Mouse (Mus musculus): ENCODE data around the gene Abcg4. TPM values are rescaled to one million over a fixed set of nuclear protein-coding genes. Genes with fewer than 3 reads are reported as not detected.

The Abcg4 gene
- 3.1 and 3.2 TPM in 2 replicates for polyA plus RNA-seq (2012; rRNA removed)

DNA sequence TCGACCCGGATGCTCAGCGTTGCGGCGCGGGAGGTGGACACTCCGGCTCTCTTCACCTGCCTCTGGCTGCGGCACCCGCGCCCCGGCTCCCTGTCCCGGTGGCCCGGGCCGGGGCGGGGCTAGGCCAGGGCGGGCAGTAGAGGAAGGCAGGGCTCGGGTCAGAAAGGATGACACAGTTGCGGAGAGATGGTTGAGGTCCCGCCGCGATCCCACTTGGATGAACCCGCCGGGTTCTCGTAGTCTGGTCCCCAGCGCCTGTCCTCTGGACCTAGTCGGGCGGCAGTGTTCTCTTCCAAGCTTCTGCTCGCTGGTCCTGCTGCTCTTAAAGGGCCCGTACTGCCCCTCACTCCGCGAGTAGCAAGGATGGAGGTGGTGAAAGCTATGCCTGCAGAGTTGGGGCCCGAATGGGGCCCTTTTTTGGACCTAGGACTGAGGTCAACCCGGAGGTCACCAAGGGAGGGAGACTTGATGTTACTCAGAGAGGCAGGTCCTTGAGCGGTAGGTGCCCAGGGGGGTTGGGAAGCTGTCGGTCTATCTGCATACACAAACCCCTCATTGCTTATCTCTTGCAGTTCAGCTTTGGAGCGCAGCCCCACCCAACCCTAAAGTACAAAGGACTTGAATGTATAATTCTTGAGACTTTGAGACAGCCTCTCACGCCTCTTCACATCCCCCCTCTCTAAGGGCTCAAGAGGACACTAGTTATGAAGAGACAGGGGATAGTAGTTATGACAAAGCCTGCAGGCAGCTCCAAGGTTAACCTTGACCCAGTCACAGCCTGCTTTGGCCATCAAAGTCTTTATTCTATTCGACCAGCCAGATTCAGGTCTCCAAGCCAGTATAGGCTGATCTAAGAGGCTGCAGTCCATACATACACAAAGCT lies at the start of gene Abcg4:
TSS of gene Abcg4 (minus strand) at position 540 of the 883 bp plus-strand sequence.

DNA sequence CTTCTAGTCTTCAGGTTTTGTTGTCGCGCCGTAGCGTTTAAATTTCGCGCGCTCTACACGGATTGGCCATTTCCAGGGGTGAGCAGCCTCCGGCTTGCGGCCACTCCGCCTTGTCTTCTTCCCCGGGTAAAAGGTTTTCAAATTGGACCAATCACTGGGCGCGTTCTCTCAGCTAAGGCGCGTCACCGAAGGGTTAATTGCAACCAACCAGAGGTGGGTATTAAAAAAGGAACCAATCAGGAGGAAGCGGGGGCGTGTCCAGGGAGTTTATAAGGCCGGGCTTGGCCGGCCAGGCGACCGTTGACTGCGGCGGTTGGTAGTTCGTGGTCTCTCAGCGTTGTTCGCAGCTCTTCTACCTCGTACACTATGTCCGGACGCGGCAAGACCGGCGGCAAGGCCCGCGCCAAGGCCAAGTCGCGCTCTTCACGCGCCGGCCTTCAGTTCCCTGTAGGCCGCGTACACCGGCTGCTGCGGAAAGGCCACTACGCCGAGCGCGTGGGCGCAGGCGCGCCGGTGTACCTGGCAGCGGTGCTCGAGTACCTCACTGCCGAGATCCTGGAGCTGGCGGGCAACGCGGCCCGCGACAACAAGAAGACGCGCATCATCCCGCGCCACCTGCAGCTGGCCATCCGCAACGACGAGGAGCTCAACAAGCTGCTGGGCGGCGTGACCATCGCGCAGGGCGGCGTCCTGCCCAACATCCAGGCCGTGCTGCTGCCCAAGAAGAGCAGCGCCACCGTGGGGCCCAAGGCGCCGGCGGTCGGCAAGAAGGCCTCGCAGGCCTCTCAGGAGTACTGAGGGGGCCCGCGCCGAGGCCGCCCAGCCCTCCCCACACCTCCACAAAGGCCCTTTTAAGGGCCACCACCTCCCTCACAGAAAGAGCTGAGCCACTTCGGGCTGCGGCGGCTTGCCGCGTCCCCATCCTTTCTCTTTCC lies 46.2 kb upstream of the Abcg4 start, which contains the start of gene H2afx:
TSS of gene H2afx (plus strand) at position 299 of the 935 bp plus-strand sequence.

DNA sequence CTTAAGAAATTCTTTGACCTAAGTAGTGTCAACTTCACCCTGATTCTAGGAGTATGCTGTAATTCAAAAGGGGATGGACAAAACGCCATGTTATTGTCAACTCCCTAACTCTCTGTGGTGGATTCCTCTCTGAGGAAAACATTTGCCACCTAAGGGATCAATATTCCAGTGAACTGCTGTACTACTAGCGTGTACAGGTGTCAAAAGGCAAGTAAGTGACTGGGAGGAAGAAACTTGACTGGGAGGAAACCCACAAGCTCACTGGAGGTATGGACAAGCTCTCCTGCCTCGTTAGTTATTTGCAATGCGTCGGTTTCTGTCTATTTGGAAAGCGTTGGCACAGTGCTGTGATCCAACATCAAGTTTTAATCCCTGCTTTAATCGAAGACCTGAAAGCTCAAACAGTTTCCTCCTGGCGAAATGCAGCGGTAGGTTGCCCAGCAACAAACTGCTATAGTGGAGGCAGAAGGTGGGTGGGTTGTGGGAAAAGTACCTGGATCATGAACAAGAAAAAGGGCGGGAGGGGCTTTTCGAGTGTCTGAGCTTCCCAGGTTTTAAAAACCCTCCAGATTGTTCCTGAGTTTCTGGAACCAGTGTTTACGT lies 37.5 kb upstream of the Abcg4 start, which contains the start of gene Dpagt1:
TSS of gene Dpagt1 (plus strand) at position 252 of the 603 bp plus-strand sequence.

DNA sequence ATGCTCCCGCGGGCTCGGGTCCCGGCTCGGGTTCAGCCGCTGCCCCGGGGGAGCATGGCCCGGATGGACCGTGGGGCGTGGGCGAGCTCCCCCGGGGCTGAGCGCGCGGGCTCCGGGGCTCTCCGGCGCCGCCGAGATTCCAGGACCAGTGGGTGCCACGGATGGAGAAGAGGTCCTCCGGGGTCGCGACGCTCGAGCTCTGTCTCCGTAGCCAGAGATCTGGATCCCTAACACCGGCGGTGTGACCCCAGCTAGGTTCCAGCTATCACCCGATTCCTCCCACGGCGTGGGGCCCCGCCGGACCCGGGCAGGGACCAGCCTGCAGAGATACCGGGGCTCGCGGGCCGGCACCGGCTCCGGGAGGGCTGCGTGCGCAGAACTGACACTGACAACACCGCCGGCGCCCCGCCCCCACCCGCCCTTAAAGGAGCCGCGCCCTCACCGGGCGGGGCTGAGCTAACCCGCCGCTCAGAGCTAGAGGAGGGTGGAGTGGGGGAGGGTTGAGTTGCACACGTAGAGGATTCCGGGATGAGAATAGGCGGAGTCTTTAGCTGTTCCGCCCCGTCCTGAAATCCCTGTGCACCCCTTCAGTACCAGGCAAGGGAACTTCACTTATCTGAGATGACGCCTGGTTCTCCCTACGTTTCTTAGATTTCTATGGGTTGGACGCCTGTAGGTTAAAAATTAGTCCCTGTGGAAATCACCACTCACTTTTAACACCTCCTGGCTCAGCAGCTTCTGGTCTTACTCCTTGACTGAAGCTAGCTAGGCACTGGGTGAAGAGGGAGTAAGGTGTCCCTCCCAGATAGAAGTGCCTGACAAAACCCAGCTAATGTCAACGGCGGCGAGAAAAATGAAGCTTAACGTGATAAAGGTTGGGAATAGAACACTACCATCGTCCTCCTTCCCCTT lies 31.7 kb upstream of the Abcg4 start, which contains the start of gene C2cd2l:
TSS of gene C2cd2l (minus strand) at position 399 of the 912 bp plus-strand sequence.

DNA sequence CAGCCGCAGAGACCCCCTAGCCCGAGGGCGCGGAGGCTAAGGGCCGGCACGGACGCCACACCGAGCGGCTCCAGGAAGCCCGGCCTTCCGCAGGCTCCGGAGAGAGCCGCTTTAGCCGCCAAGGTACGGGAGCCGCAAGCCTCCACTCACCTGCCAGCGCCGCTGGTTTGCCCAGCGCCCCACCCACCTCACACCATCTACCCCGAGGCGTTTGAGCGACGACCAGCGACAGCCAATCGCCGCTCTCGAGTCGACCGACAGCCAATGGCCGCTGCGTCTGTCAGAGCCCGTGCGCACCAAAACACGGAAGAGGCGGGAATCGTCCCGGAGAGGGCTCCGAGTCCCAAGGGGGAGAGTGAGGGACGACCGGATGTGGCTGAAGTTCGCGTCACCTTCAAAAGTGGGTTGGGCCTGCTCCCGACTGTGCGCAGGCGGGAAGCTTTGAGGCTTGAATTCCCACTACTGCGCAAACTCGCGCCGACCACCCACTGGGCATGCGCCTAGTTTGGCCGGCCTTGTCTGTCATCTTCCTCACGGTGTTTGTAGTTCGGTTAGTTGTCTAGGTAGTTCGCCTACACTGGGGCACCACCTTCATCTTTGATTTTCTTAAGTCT lies 17.2 kb upstream of the Abcg4 start, which contains the start of gene Hinfp:
TSS of gene Hinfp (minus strand) at position 206 of the 614 bp plus-strand sequence.

DNA sequence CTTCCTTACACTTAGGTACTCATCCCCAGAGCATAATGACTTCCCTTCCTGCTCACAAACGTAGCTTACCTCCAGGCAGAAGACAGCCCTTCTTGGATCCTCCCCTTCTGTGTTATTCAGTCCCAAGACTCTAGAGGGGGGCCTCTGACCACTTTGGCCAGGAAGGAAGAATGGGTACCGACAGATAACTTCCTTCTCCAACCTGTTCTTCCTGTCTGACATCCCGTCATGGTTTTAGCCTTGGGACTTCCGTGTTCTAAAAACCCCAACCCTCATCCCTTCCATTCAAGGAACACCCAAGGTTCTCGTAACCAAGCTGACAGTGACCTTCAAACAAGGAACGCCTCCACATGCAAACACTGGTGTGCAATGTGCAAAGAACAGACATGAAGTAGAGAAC lies 20.0 kb downstream of the Abcg4 start, which contains the start of gene Nlrx1:
TSS of gene Nlrx1 (minus strand) at position 168 of the 400 bp plus-strand sequence.

DNA sequence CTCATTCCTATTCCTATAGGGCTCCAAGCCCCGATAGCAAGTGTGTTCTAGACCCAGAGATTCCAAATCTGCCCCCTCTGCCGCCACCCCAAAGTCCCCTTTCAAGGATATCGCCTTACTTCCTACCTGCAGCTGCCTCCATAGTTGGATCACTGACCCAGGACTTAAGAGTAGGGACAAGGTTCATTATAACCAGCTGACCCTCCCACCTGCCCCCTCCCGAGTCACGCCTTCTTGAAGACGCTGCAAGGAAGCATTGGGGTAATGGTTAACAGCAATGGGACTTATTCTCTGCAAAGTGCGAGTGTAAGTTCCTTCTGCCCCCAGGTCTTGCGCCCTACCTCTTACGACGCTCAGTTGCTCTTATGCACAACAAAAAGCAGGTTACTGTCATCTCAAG lies 37.1 kb downstream of the Abcg4 start, which contains the start of gene Pdzd3:
TSS of gene Pdzd3 (minus strand) at position 158 of the 400 bp plus-strand sequence.

DNA sequence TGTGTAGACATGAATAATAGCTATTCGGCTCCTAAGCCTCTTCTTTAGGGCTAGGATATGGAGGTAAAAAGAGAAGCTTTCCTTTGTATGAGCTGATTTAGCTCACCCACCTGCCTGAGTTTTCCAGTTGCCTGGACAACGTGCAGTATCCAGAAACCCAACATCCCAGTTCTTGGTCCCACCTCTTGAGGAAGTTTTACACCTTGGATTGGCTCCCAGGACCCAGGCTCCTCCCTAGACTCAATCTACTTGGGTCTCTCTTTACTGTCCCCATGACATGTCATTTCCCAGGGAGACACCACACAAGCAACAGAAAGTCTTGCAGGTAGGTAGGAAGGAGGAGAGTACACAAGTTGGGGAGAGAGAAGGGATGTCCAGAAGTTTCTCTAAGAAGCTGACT lies 48.0 kb downstream of the Abcg4 start, which contains the start of gene Ccdc153:
TSS of gene Ccdc153 (plus strand) at position 278 of the 400 bp plus-strand sequence.

DNA sequence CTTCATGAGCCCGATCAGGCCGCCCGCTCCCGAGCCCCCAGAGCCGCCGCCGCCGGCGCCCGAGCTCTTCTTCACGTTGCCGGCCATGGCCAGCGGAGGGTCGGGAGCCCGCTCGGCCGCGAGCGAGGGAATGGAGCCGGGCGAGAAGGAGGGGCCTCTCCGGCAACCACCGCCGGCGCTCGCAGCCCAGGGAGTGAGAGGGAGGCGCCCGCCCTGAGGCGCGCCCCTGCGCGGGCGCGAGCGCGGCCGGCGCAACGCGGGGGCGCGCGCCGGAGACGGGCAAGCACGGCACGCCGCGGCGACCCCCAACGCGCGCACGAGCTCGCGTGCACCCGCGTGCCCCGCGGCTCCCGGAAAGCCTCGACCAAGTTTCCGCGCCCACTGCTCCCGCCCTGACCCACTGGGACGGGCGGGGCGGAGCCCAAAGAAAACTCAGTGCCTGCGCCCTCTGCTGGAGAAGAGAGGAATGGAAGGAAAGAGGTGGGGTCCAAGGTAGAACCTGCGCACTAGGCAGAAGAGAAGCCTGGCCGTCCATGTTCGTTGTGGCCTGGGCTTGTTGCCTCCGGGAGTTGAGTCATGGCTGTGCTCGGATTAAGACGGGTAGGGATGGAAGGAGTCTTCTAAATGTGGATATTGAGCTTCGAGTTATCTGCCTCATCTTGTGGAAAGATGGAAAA lies 54.5 kb downstream of the Abcg4 start, which contains the start of gene Cbl:
TSS of gene Cbl (minus strand) at position 248 of the 677 bp plus-strand sequence.

Other genes starting within 250 kb of the Abcg4 start
- 21.2 and 22.5 TPM in 2 replicates for gene Thy1, start 245.2 kb downstream of the Abcg4 start, polyA plus RNA-seq (2012; rRNA removed)
- 2.8 and 5.2 TPM in 2 replicates for gene Usp2, start 221.6 kb downstream of the Abcg4 start, polyA plus RNA-seq (2012; rRNA removed)
- gene Mfrp, start 186.9 kb downstream of the Abcg4 start, polyA plus RNA-seq (2012; rRNA removed) = 0.35 and 0.42 TPM in 2 replicates
- 9.8 and 13.4 TPM in 2 replicates for gene C1qtnf5, start 181.4 kb downstream of the Abcg4 start, polyA plus RNA-seq (2012; rRNA removed)
- gene Gm49380, start 175.1 kb downstream of the Abcg4 start, polyA plus RNA-seq (2012; rRNA removed) = 0.03 and 0.43 TPM in 2 replicates
- 19.0 and 21.9 TPM in 2 replicates for gene Rnf26, start 175.1 kb downstream of the Abcg4 start, polyA plus RNA-seq (2012; rRNA removed)
- gene Mcam, start 154.1 kb downstream of the Abcg4 start, polyA plus RNA-seq (2012; rRNA removed) = 38.7 and 43.6 TPM in 2 replicates
- gene Cbl, start 54.6 kb downstream of the Abcg4 start, polyA plus RNA-seq (2012; rRNA removed) = 2.5 TPM in 2 replicates
- 0.06 TPM in 1 of 2 replicates, not detected in the other for gene Ccdc153, start 47.9 kb downstream of the Abcg4 start, polyA plus RNA-seq (2012; rRNA removed)
- not detected in 2 replicates for gene Pdzd3, start 37.1 kb downstream of the Abcg4 start, polyA plus RNA-seq (2012; rRNA removed)
- gene Nlrx1, start 20.0 kb downstream of the Abcg4 start, polyA plus RNA-seq (2012; rRNA removed) = 4.4 and 5.1 TPM in 2 replicates
- 3.4 and 5.5 TPM in 2 replicates for gene Hinfp, start 17.1 kb upstream of the Abcg4 start, polyA plus RNA-seq (2012; rRNA removed)
- 38.4 and 40.7 TPM in 2 replicates for gene C2cd2l, start 31.7 kb upstream of the Abcg4 start, polyA plus RNA-seq (2012; rRNA removed)
- 27.1 and 28.1 TPM in 2 replicates for gene Dpagt1, start 37.4 kb upstream of the Abcg4 start, polyA plus RNA-seq (2012; rRNA removed)
- 42.8 and 86.6 TPM in 2 replicates for gene H2afx, start 46.1 kb upstream of the Abcg4 start, polyA plus RNA-seq (2012; rRNA removed)
- gene Hmbs, start 55.6 kb upstream of the Abcg4 start, polyA plus RNA-seq (2012; rRNA removed) = 19.0 and 20.5 TPM in 2 replicates
- 7.8 and 9.0 TPM in 2 replicates for gene Vps11, start 73.1 kb upstream of the Abcg4 start, polyA plus RNA-seq (2012; rRNA removed)
- gene Hyou1, start 90.9 kb upstream of the Abcg4 start, polyA plus RNA-seq (2012; rRNA removed) = 23.7 and 29.7 TPM in 2 replicates
- gene Slc37a4, start 108.2 kb upstream of the Abcg4 start, polyA plus RNA-seq (2012; rRNA removed) = 9.2 and 12.1 TPM in 2 replicates
- gene Rps25, start 118.5 kb upstream of the Abcg4 start, polyA plus RNA-seq (2012; rRNA removed) = 17.8 and 26.3 TPM in 2 replicates
- gene Trappc4, start 119.0 kb upstream of the Abcg4 start, polyA plus RNA-seq (2012; rRNA removed) = 11.9 and 17.8 TPM in 2 replicates
- gene Ccdc84, start 130.0 kb upstream of the Abcg4 start, polyA plus RNA-seq (2012; rRNA removed) = 6.7 and 13.0 TPM in 2 replicates
- not detected in 2 replicates for gene Foxr1, start 152.5 kb upstream of the Abcg4 start, polyA plus RNA-seq (2012; rRNA removed)
- 0.19 and 0.81 TPM in 2 replicates for gene Upk2, start 166.4 kb upstream of the Abcg4 start, polyA plus RNA-seq (2012; rRNA removed)
- 23.6 and 25.0 TPM in 2 replicates for gene Bcl9l, start 194.2 kb upstream of the Abcg4 start, polyA plus RNA-seq (2012; rRNA removed)